Mouse (Mus musculus): ENCODE results near the gene Klhl29.
"Not testable (repeated sequence)": the region's sequence is repeated elsewhere in the genome, so short reads cannot be mapped to it uniquely, and the experiment has no call there.

Gene Klhl29

DNA sequence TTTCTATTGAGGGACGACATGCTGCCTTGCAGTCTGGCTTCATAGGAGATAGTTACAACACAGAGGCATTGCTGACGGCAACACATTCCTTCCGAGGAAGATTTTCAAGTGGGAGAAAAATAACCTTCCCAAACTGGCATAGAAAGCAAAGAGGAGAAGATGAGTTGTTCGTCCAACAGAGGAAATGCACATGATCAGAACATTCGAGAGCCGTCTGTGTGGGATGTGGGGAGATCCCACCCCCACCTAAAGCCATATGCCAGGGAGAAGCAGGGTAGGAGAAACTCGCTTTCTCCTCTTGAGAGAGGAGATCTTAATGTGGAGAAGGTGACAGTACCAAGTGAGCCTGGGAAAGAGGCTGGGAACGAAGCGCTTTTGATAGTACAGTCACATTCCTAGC is 22.1 kb downstream of the Klhl29 start:
- DNase-seq: no peak

DNA sequence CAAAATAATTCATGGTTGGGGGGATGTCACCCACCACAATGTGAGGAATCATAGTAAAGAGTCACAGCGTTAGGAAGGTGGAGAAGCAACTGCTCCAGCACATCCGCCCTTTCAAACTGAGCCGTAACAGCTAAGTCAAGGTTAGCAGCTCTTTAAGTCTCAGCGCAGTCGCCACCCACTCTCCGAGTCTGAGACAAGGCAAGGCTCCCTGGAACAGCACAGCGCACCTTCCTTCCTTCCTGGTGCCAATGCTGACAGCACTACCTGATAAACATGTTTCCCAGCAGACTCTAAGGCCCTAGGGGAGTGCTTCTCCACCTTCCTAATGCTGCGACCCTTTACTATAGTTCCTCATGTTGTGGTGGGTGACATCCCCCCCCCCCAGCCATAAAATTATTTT is 22.7 kb downstream of the Klhl29 start:
- no peak for DNase-seq

DNA sequence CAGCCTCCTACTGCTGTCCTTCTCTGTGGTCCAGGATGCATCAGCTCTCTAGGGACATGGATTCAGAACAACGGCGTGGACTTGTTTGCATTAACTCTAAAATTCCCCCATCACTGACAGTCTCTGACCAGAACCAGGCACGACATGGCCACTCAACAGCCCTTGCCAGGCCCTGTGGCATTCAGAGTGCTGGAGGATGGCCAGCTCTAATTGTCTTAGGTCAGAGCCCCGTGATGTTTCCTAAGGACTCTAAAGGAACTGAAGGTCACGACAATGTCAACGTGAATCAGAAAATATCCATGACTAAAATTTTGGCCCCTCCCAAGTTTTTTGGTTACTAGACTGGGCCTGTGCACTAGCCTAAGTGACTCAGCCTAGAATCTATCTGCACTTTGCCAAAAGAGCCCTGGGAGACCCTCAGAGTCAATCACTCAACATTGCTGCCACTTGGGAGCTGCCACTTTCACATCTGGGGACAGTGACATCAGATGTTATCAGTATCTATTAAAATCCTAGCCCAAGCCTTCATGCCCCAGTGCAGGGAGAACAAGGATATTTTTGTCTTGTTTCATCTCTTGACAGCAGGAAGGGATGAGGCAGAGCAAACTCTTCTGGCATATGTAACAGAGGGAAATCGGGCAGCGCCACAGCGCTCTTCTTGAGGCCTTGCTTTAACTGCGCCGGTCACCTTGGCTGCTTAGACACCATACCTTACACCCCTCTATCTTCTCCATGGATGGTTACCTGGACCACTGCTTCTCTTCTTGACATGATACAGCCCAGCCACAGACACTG is 24.8 kb downstream of the Klhl29 start:
- no peak for DNase-seq

DNA sequence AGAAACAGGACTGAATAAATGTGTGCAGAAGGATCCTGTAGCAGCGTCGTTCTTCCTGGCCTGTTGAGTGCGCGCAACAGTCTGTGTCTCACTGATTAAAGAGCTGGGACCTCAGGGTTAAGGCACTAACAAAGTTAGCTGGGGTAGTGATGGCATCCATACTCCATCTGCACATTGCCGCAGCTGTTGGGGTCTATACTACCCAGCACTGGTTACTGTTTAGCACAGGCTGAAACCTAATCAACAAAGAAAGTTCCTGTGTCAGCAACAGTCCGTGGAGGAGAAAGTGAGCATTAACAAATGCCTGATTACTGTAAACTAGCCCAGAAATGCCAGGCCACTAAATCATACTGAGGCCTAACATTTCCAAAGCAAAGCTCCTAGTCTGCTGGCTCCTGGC is 30.4 kb downstream of the Klhl29 start:
- no peak for DNase-seq

DNA sequence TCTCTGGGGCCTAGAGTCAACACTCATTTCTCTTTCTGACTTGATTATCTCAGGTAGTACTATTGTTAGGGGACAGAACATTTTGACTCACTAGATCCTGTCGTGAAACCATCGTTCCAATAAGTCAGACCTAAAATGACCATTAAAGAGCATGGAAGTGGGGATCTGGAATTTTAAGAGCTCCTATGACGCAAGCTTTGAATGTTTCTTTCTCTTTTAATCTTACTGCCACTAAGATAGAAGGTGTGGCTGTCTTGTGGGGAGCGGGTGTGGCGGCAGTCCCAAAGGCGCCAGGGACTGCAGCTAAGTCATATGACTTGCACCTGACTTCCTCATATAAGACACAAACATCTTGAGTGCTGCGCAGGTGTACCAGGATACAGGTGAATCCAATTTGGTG is 31.0 kb downstream of the Klhl29 start:
- DNase-seq: not testable (repeated sequence)

DNA sequence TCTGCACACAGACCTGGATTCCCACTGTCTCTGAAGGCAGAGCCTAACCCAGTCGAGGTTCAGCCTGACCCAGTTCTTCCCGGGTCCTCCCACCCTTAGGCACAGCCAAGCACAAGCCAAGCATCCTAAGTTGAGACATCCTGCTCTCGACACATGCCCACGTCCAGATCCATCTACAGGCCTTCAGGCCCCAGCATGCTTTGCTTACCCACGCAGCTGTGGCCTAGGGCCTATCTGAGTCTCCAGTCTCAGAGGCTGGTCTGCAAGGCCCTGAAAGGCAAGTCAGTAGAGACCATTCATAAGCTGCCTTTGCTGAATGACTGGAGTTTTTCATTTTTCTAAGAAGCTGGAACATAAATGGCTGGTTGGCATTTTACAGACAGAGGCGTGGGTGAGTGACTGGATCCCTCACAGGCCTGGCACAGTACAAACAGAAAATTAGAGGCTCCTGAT is 35.3 kb downstream of the Klhl29 start:
- DNase-seq: no peak

DNA sequence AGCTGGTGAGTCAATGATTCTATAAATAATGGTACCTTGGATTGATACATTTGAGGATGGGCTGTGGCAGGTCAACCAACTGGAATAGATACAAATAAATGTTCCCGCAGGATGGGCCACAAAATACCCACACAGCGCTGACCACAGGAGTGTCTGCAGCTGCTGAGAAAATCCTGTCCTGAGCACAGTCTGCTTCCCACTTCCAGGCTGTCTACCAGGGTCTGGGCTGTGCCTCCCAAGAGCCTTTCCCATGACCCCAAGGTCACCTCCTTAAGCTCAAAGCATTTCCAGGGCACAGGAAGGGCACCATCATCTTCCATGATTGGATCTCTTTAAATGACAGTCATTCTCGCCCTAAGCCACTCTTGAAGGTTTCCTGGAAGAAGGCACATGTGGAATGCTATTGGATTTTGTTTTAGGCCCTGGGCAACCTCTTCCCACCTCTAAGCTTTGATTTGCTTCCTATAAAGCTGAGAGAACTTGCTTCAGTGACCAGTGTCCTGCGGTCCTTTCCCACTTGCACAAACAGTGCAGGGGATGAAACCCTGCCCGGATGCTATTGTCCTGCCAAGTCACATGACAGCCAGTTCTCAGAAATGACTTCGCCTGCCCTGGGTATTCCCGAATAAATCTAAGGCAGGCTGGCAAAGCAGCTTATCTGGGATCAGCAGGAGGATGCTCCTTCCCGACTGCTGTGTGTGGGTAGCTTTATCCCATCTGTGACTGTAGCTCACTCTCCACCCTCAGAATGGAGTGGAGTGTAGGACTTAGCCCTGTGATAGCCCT is 38.4 kb downstream of the Klhl29 start:
- DNase-seq: peak in 1 of 2 experiments; percentile 45

DNA sequence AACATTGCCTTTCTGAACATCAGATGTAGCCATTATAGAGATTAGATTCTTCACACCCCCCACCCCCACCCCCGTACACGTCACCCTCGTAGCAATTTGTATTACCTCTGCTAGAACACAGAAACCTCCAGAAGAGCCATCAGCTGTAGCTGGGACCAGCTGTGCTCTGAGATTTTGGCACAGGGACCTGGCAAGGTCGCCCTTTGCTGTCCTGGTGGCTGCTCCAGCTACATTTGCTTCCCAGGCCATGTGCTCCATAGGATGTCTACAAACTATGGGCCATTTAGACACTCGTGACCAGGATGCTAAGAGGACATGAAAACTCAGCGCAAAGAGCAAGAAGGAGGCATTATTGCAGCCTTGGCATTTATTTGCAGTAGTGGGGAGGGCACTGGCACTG is 39.2 kb downstream of the Klhl29 start:
- no peak for DNase-seq

DNA sequence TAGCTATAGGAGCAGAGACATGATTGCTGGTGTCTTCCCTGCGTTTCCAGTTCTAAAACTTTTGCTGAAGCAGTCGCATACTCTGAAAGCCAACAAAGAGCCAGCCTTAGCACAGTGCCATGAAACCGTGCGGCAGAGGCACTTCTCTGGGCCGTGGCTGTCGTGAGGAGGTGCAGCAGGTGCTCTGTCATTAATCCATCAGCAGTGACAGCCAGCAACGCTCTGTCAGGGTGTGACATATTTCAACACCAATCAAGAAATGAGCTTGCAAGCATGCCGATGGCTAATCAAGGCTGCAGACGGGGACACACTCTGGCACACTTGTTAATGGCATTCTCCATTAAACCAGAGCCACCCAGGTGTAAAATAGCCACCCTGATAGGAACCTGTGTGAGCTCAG is 40.5 kb downstream of the Klhl29 start:
- DNase-seq: no peak

DNA sequence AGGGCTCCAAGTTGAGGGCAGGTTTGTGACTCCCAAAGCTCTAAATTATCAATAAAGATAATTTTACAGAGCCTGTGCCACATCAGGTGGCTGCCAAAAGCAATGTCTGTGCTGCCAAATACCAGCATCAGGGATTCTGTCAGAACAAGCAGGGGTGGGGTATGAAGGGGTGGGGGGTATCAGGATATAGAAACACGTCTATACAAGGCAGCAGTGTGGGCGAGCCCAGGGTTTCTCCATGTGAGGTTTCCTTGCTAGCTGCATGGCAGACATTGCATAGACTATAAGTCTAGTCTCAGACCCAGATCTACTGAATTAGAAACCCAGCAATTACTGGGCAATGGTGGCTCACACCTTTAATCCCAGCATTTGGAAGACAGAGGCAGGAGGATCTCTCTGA is 41.3 kb downstream of the Klhl29 start:
- no peak for DNase-seq

DNA sequence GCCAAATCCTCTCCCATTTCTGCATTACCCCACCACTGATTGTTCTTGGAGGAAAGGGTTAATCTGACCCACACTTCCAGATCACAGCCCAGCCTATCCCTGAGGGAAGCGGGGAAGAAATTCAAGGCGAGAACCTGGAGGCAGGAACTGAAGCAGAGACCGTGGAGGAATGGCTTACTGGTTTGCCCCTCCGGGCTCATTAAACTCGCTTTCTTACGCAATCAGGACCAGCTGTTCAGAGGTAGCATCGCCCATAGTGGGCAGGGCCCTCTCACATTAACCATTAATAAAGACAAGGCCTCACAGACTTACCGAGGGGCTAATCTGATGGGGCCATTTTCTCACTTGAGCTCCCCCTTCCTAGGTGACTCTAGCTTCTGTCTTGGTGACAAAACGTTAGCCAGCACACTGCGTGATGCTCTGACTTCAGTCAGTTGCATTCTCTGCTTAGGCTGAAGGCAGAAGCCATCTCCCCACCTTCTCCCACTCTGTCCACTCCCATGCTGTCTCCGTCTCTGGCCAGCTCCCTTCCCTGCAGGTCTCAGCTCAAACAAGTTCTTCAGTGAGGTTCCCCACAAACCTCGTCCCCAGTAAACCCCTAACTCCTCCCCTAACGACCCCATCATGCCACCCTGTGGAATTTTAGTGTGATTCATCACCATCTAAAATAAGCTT is 43.5 kb downstream of the Klhl29 start:
- peak; percentile 41 to 57 for DNase-seq

DNA sequence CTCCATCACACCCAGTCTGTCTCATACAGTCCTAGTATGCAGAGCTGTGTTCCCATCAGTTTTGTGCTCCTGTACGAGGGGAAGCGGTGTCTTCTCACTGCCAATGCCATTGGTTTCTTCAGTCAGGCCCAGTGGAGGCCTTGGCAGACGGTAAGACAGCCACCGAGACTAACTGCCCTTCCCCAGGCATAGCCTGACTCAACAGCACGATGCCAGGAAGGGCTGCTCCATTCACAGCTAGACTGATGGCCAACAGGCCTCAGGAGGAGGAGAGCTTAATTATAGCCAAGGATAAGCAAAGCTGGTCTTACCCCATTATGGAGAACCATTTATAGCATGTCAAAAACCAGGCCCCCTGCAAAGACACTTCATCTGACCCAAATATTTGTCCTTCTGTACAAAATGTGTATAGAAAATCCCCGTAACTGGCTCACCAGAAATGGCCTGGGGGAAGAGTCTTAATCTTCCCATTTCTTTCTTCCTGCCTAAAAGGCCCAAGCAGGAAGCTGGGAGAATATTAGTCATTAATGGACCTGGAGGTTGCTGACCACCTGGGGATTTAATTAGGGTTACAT is 44.9 kb downstream of the Klhl29 start:
- DNase-seq: no peak

DNA sequence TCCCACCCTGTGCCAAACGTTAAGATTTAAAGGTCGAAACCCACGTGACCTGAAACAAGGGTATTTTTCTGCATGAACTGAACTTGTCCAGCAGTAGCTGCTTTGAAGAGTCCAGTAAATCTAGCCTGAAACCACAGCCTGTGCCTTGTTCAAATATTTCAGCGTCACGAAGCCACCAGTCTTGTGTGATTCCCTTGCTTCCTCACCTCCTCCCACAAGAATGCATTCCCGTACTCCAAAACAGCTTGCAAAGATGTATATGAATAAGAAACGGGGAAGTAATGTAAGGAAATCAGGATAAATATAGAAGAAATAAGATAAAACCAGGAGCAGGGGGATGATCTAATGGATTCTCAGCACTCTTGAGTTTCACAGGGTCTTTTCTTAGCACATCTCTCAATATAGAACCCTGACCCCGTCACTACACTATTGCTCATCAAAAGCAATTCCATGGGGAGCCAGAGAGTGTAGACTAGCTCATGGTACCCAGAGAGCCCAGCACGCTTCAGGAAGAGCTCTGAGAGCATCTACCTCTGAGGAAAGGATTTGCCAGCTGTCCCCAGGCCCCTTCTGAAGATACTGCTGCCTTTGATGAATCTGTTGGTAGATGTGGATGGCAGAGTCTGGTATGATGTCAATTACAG is 52.9 kb downstream of the Klhl29 start:
- DNase-seq: no peak

DNA sequence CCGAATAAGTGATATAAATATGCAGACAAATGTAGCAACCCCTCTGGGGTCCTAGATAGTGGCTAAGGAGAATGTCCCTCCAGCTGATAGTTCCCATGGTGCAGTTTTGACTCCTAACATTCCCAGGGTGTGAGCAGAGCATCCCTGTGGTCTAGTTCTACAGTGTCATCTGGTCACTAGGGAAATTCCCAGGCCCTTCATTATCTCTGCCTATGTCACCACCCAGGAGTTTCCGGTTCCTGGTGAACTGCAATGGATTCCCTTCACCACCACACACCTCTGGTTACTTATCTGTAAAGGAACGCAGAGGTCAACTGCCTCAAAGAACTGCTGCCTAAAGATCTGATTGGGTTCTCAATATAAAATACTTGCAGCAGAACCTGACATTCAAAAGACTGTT is 54.5 kb downstream of the Klhl29 start:
- DNase-seq: no peak

DNA sequence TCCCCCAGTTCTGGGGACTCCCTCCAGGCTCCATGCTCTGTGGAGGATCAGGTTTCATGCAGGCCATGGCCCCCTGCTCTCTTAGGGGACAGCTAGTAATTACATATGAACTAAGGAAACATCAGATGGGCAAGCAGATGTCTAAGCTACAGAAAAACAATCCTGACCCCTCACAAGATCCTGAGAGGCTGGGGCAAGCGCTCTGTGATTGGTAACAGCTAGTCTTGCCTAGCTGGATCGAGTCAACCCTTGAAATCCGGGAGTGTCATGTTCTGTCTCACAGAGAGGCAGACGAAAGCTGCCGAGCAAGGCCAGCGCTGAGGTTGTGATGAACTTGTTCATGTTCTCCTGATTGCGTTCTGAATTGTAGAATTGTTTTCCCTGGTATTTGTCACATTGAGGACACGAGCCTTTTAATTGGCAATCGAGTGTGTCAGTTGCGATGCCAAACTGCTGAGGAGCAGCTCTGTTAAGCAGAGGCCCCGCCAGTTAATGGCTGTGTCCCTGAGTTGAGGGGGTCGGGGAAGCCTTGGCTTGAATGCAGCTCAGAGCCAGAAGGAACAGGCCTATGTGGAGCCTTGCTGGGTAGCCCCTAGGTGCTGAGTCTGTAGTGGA is 56.0 kb downstream of the Klhl29 start:
- no peak for DNase-seq

DNA sequence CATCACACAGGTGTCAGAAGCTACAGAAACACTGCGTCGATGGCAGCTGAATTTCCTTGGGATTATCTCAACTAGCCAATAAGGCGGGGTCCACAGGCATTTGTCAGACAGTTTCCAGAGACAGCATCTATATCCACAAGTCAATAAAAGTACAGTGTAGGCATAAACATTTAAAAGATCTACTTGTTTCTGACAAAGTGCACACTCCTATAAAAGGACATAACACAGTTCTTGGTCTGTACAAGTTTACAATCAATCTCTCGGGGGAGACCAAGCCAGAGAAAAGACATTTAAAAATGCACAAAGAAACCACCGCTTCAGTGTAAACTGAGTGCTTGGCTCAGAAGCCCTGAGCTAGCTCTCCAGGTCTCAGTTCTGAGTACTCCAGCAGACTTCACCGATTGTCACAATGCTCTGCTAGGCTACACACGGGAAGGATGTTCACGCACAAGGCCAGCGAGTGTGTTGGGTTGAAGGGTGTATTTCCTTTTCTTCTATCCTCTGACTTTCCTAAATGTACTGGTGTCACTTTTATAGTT is 59.4 kb downstream of the Klhl29 start:
- DNase-seq: no peak

DNA sequence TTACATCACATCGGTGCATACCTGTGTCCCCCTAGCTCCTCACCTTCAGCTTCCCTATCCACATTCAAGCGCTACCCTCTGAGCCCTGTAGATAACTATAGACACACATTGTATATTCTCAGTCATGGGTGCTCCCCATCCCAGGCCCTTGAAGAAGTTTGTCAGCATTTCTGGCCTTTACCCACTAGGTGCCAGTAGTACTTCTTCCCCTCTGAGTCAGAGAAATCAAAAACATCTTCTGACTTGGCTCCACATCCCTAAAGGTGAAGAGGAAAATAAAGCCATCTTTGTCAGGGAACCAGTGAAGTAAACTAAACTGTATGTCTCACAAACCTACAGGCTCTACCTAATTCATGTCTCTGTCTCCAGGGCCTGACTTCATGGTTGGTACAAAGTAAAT is 67.6 kb downstream of the Klhl29 start:
- no peak for DNase-seq

DNA sequence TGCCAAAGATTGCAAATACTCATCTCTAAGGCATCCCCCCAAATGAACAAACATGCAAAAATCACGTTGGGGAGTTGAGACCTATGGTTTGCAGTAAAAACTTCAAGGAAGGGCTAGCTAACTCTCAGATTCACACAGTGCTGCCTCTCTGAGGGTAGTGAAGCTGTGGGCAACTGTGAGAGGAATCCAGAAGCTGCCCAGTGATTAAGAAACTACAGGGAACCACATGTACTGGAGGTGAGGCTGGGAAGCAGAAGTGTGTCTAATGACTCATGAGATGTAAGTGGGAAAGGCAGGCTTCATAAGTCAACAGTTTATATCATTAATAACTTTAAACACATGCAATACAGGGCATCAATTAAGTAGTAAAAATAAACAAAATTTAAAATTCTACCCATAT is 70.0 kb downstream of the Klhl29 start:
- no peak for DNase-seq

DNA sequence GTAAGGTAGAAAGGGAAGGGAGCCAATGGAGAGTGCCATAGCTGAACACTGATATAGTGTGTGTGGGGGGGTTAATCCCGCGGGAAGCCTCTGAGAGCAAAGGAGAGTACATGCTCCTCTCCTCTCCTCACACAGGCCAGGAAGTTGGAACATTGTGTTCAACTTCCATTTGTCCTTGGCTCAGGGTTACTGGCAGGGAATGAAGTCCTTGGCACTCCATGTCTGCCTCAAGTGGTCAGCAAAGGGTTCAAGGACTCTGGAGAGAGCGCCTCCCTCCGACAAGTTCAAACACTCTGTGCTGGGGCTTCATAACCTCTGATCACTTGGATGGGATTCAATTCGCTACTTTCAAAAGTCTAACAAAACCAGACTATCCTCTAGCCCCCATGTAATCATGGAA is 71.6 kb downstream of the Klhl29 start:
- no peak for DNase-seq

DNA sequence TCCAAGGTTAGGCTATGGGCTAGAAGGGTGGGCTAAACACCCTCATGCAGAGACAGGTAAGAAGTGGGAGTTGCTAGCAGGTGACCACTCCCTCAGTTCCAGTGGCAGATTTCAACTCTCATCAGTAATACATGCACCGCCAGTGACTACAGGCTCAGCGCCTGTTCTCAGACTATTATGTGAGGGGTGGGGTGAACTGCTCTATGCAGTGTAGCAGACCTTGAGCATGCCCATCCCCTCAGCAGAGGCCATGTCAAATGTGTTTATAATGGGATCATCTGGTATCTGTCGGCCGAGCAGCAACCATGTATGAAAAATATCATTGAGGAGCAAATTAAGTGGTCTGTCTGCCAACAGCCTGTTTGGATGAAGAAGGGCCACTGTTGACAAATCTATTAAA is 72.4 kb downstream of the Klhl29 start:
- DNase-seq: no peak

DNA sequence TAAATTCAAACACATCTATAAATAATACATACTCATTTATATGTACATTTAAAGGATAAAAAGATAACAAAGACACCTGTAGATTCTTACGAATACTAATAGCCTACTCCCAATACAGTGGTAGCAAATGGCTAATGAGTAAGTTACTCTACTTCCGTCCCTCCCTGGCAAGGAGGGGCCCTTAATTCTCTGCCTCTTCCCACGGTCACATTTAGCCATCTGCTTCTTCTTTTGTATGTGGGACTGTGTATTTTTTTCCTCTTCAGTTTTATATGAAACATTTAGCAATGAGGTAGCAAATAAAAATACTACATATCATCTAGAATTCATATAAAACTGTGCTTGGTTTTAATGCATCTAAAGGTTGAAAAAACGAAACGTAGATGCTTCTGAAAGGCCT is 73.6 kb downstream of the Klhl29 start:
- DNase-seq: no peak

DNA sequence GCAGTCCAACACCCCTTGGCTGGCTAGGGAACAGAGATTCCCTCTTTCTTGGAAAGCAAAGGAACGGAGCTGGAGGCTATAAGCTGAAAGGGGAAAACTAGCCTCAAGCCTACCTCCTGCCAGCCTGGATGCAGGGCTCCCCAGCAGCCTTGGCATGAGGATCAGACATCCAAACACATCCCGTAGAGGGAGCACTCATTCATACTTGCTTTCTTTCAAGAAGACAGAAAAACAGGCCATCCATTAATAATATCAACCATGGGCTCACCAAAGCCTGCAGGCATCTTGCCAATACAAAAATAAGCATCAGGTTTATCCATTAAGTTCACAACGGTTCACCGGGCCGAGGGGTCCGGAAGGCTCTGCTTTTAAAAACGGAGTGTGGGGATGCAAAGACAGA is 79.1 kb downstream of the Klhl29 start:
- no peak for DNase-seq
